Mouse (Mus musculus) lung, postnatal 25 days (tissue): ENCODE data around the gene Soga1.
A peak's percentile ranks its signal among the peaks of the same experiment; 100 is the strongest.

Experiments used
- DNase-seq: peaks from one replicate; pipeline ENCODE4 v3.0.0; 2022; ENCODE audit warnings: low spot score

Soga1 gene

GRCm38 (mm10) chr2:157079701-157080180 is 687 bp upstream of the Soga1 start:
- DNase-seq = no peak

- no peak for DNase-seq
Observed at GRCm38 (mm10) chr2:157078059-157078792, 828 bp downstream of the Soga1 start.

- DNase-seq = peak; percentile 94
Observed at GRCm38 (mm10) chr2:157077641-157078058, 1.4 kb downstream of the Soga1 start.

GRCm38 (mm10) chr2:157077160-157077559 is 1.9 kb downstream of the Soga1 start:
- no peak for DNase-seq

GRCm38 (mm10) chr2:157076585-157076984 is 2.5 kb downstream of the Soga1 start:
- DNase-seq = no peak

- DNase-seq = no peak
Observed at GRCm38 (mm10) chr2:157075685-157076084, 3.4 kb downstream of the Soga1 start.

- DNase-seq = no peak
Observed at GRCm38 (mm10) chr2:157075226-157075625, 3.8 kb downstream of the Soga1 start.

- DNase-seq = no peak
Observed at GRCm38 (mm10) chr2:157074772-157075171, 4.3 kb downstream of the Soga1 start.

- no peak for DNase-seq
Observed at GRCm38 (mm10) chr2:157074186-157074724, 4.8 kb downstream of the Soga1 start.

GRCm38 (mm10) chr2:157073378-157074052 is 5.5 kb downstream of the Soga1 start:
- no peak for DNase-seq

GRCm38 (mm10) chr2:157072316-157072990 is 6.6 kb downstream of the Soga1 start:
- no peak for DNase-seq

GRCm38 (mm10) chr2:157071556-157071955 is 7.5 kb downstream of the Soga1 start:
- peak; percentile 88 for DNase-seq

GRCm38 (mm10) chr2:157070365-157070764 is 8.7 kb downstream of the Soga1 start:
- DNase-seq = peak; percentile 85

GRCm38 (mm10) chr2:157069755-157070315 is 9.2 kb downstream of the Soga1 start:
- no peak for DNase-seq

GRCm38 (mm10) chr2:157069355-157069735 is 9.7 kb downstream of the Soga1 start:
- DNase-seq = no peak

- DNase-seq = no peak
Observed at GRCm38 (mm10) chr2:157068701-157069354, 10.2 kb downstream of the Soga1 start.

- no peak for DNase-seq
Observed at GRCm38 (mm10) chr2:157066731-157067430, 12.2 kb downstream of the Soga1 start.

GRCm38 (mm10) chr2:157065879-157066226 is 13.2 kb downstream of the Soga1 start:
- DNase-seq = no peak

- no peak for DNase-seq
Observed at GRCm38 (mm10) chr2:157064978-157065878, 13.8 kb downstream of the Soga1 start.

GRCm38 (mm10) chr2:157064136-157064535 is 14.9 kb downstream of the Soga1 start:
- DNase-seq = no peak
